Mouse (Mus musculus) lung, postnatal 10 days (tissue): ENCODE measurements around the gene Nudt10.
"Not testable (repeated sequence)": the region's sequence is repeated elsewhere in the genome, so short reads cannot be mapped to it uniquely, and the experiment has no call there.

Experiments
- DNase-seq: peaks from one replicate; pipeline ENCODE4 v3.0.0; 2021

The Nudt10 gene

GRCm38 (mm10) chrX:6172823-6173640, at the start of gene Nudt10:
Gene Nudt10, minus strand, starts transcription at chrX:6173015.
- DNase-seq, result peak; percentile 3

GRCm38 (mm10) chrX:6172136-6172822, 536 bp downstream of the Nudt10 start:
- not testable (repeated sequence) for DNase-seq

GRCm38 (mm10) chrX:6171718-6172117, 1.1 kb downstream of the Nudt10 start:
- DNase-seq, result no peak
